Mouse (Mus musculus): ENCODE results near the gene Pitx2. TPM values are rescaled to one million over a fixed set of nuclear protein-coding genes. Genes with fewer than 3 reads are reported as not detected.
A peak's percentile ranks its signal among the peaks of the same experiment; 100 is the strongest.

Gene Pitx2
- polyA plus RNA-seq, 1 experiment, result 23.8 TPM

- no peak for TF ChIP-seq CTCF (IDR thresholded peaks at IDR 0.05; ENCODE audit: extremely low read depth, insufficient read length, insufficient replicate concordance, low read depth, low read length)
- TF ChIP-seq POLR2A (IDR thresholded peaks at IDR 0.05; ENCODE audit: low read depth, low read length), result no peak
- H3K4me3 ChIP-seq (ENCODE audit: low read depth, low read length), result no peak overlapping the region
- 51% methylated on average over 11 of the region's 11 CpGs for WGBS
- peaks cover 12% of the 10 kb centered on the region for H3K4me1 ChIP-seq (ENCODE audit: control insufficient read depth, insufficient read depth, insufficient read length, low read length)
- no peak overlapping the region for H3K27ac ChIP-seq (ENCODE audit: insufficient read depth, low read depth, low read length)
- peaks cover 66% of the 10 kb centered on the region for H3K27me3 ChIP-seq (ENCODE audit: control insufficient read depth, insufficient read depth, low read length)
- H3K36me3 ChIP-seq (ENCODE audit: control insufficient read depth, insufficient read depth, low read length), result no peaks in the 10 kb centered on the region
Measured at GRCm38 (mm10) chr3:129201681-129202255, 2.1 kb downstream of the Pitx2 start.

- Histone ChIP-seq H3K4me3 (ENCODE audit: low read depth, low read length) (no peak overlapping the region), H3K27me3 (ENCODE audit: control insufficient read depth, insufficient read depth, low read length) (peaks cover 60% of the 10 kb centered on the region), H3K27ac (ENCODE audit: insufficient read depth, low read depth, low read length) (no peak overlapping the region), H3K4me1 (ENCODE audit: control insufficient read depth, insufficient read depth, insufficient read length, low read length) (peaks cover 12% of the 10 kb centered on the region), H3K36me3 (ENCODE audit: control insufficient read depth, insufficient read depth, low read length) (no peaks in the 10 kb centered on the region)
- TF ChIP-seq CTCF (IDR thresholded peaks at IDR 0.05; ENCODE audit: extremely low read depth, insufficient read length, insufficient replicate concordance, low read depth, low read length) (no peak), POLR2A (IDR thresholded peaks at IDR 0.05; ENCODE audit: low read depth, low read length) (no peak)
- 46% methylated on average over 36 of the region's 36 CpGs for WGBS
Measured at GRCm38 (mm10) chr3:129202871-129203740, 3.4 kb downstream of the Pitx2 start.

GRCm38 (mm10) chr3:129203761-129204440, 4.2 kb downstream of the Pitx2 start:
- no peak overlapping the region for H3K27ac ChIP-seq (ENCODE audit: insufficient read depth, low read depth, low read length)
- no peaks in the 10 kb centered on the region for H3K36me3 ChIP-seq (ENCODE audit: control insufficient read depth, insufficient read depth, low read length)
- H3K27me3 ChIP-seq (ENCODE audit: control insufficient read depth, insufficient read depth, low read length), result peaks cover 54% of the 10 kb centered on the region
- H3K4me1 ChIP-seq (ENCODE audit: control insufficient read depth, insufficient read depth, insufficient read length, low read length), result peaks cover 12% of the 10 kb centered on the region
- 18% methylated on average over 35 of the region's 35 CpGs for WGBS
- TF ChIP-seq CTCF (IDR thresholded peaks at IDR 0.05; ENCODE audit: extremely low read depth, insufficient read length, insufficient replicate concordance, low read depth, low read length) (no peak), POLR2A (IDR thresholded peaks at IDR 0.05; ENCODE audit: low read depth, low read length) (no peak)
- peak overlapping the region; percentile 47 for H3K4me3 ChIP-seq (ENCODE audit: low read depth, low read length)

- TF ChIP-seq POLR2A (IDR thresholded peaks at IDR 0.05; ENCODE audit: low read depth, low read length) (no peak), CTCF (IDR thresholded peaks at IDR 0.05; ENCODE audit: extremely low read depth, insufficient read length, insufficient replicate concordance, low read depth, low read length) (peak; percentile 81)
- Histone ChIP-seq H3K27me3 (ENCODE audit: control insufficient read depth, insufficient read depth, low read length) (peaks cover 47% of the 10 kb centered on the region), H3K4me1 (ENCODE audit: control insufficient read depth, insufficient read depth, insufficient read length, low read length) (peaks cover 5% of the 10 kb centered on the region; the same call in 1 of the 2 replicates), H3K27ac (ENCODE audit: insufficient read depth, low read depth, low read length) (no peak overlapping the region), H3K36me3 (ENCODE audit: control insufficient read depth, insufficient read depth, low read length) (no peaks in the 10 kb centered on the region), H3K4me3 (ENCODE audit: low read depth, low read length) (peak overlapping the region; percentile 47)
- WGBS, result 2% methylated on average over 48 of the region's 48 CpGs
Measured at GRCm38 (mm10) chr3:129204441-129205313, 5.0 kb downstream of the Pitx2 start.

GRCm38 (mm10) chr3:129205481-129206175, 6.0 kb downstream of the Pitx2 start:
- WGBS, result 34% methylated on average over 18 of the region's 18 CpGs
- Histone ChIP-seq H3K4me1 (ENCODE audit: control insufficient read depth, insufficient read depth, insufficient read length, low read length) (0 out of 2 replicates have a peak, but pooled peaks cover 4% of the 10 kb centered on the region), H3K27me3 (ENCODE audit: control insufficient read depth, insufficient read depth, low read length) (peaks cover 40% of the 10 kb centered on the region), H3K27ac (ENCODE audit: insufficient read depth, low read depth, low read length) (no peak overlapping the region), H3K36me3 (ENCODE audit: control insufficient read depth, insufficient read depth, low read length) (no peaks in the 10 kb centered on the region), H3K4me3 (ENCODE audit: low read depth, low read length) (no peak overlapping the region)
- no peak for TF ChIP-seq POLR2A (IDR thresholded peaks at IDR 0.05; ENCODE audit: low read depth, low read length)
- TF ChIP-seq CTCF (IDR thresholded peaks at IDR 0.05; ENCODE audit: extremely low read depth, insufficient read length, insufficient replicate concordance, low read depth, low read length), result no peak

GRCm38 (mm10) chr3:129206776-129207175, 7.1 kb downstream of the Pitx2 start:
- peaks cover 40% of the 10 kb centered on the region for H3K27me3 ChIP-seq (ENCODE audit: control insufficient read depth, insufficient read depth, low read length)
- no peak overlapping the region for H3K27ac ChIP-seq (ENCODE audit: insufficient read depth, low read depth, low read length)
- WGBS, result 50% methylated on average over 13 of the region's 13 CpGs
- H3K4me3 ChIP-seq (ENCODE audit: low read depth, low read length), result no peak overlapping the region
- H3K4me1 ChIP-seq (ENCODE audit: control insufficient read depth, insufficient read depth, insufficient read length, low read length), result 0 out of 2 replicates have a peak, but pooled peaks cover 4% of the 10 kb centered on the region
- TF ChIP-seq CTCF (IDR thresholded peaks at IDR 0.05; ENCODE audit: extremely low read depth, insufficient read length, insufficient replicate concordance, low read depth, low read length) (no peak), POLR2A (IDR thresholded peaks at IDR 0.05; ENCODE audit: low read depth, low read length) (no peak)
- no peaks in the 10 kb centered on the region for H3K36me3 ChIP-seq (ENCODE audit: control insufficient read depth, insufficient read depth, low read length)

Measured in small intestine, adult 2 months (tissue).